Mouse (Mus musculus) left cerebral cortex, postnatal 4 days (tissue): ENCODE results near the gene Dnaja3. TPM values are rescaled to one million over a fixed set of nuclear protein-coding genes. Genes with fewer than 3 reads are reported as not detected.
A peak's percentile ranks its signal among the peaks of the same experiment; 100 is the strongest.
"Not testable (repeated sequence)": the region's sequence is repeated elsewhere in the genome, so short reads cannot be mapped to it uniquely, and the experiment has no call there.

Source experiments
- DNase-seq: peaks from one replicate; pipeline ENCODE4 v3.0.0-alpha.2; 2022
- intact Hi-C: fragments of 180-260 bp; cut with DNase I; formaldehyde crosslinking; loops from one replicate; pipeline ENCODE4 v1.15.1; 2025
- total RNA-seq, 2 experiments: library from RNA; stranded (reverse); gene quantifications; 2 replicates each; pipeline ENCODE4 v1.2.3; 2021

Gene Dnaja3
- total RNA-seq, 2 experiments from 2014 or later = 40.0 to 40.2 TPM

- no peak for DNase-seq
- intact Hi-C loops = no loop called here
Measured at GRCm38 (mm10) chr16:4711173-4711572, 71.4 kb downstream of the Dnaja3 start.

GRCm38 (mm10) chr16:4713861-4714710 is 74.3 kb downstream of the Dnaja3 start:
- intact Hi-C loops = no loop called here
- DNase-seq = no peak

- no peak for DNase-seq
- intact Hi-C loops = no loop called here
Measured at GRCm38 (mm10) chr16:4717866-4718265, 78.1 kb downstream of the Dnaja3 start.

GRCm38 (mm10) chr16:4718753-4719518 is 79.1 kb downstream of the Dnaja3 start, which contains the start of gene Nmral1:
Gene Nmral1 (minus strand): TSS chr16:4719356.
- DNase-seq = peak; percentile 81
- intact Hi-C loops = no loop called here

GRCm38 (mm10) chr16:4722128-4722914 is 82.5 kb downstream of the Dnaja3 start:
- no peak for DNase-seq
- intact Hi-C loops = no loop called here

- intact Hi-C loops = no loop called here
- DNase-seq = no peak
Measured at GRCm38 (mm10) chr16:4722915-4723209, 83.1 kb downstream of the Dnaja3 start.

- no peak for DNase-seq
- intact Hi-C loops = no loop called here
Measured at GRCm38 (mm10) chr16:4725266-4725665, 85.5 kb downstream of the Dnaja3 start.

GRCm38 (mm10) chr16:4725780-4726527 is 86.2 kb downstream of the Dnaja3 start, which contains the start of gene Hmox2:
Gene Hmox2 (plus strand): TSS chr16:4726361.
- peak; percentile 91 for DNase-seq
- intact Hi-C loops = no loop called here

- intact Hi-C loops = no loop called here
- no peak for DNase-seq
Measured at GRCm38 (mm10) chr16:4726528-4727128, 86.8 kb downstream of the Dnaja3 start.

- DNase-seq = no peak
- intact Hi-C loops = no loop called here
Measured at GRCm38 (mm10) chr16:4727526-4727925, 87.7 kb downstream of the Dnaja3 start.

GRCm38 (mm10) chr16:4727963-4728362 is 88.2 kb downstream of the Dnaja3 start:
- no peak for DNase-seq
- intact Hi-C loops = no loop called here

GRCm38 (mm10) chr16:4730776-4731358 is 91.1 kb downstream of the Dnaja3 start:
- no peak for DNase-seq
- intact Hi-C loops = no loop called here

- intact Hi-C loops = no loop called here
- no peak for DNase-seq
Measured at GRCm38 (mm10) chr16:4736262-4736661, 96.5 kb downstream of the Dnaja3 start.

GRCm38 (mm10) chr16:4739994-4740393 is 100.2 kb downstream of the Dnaja3 start:
- intact Hi-C loops = no loop called here
- no peak for DNase-seq

- intact Hi-C loops = no loop called here
- DNase-seq = no peak
Measured at GRCm38 (mm10) chr16:4742186-4742585, 102.4 kb downstream of the Dnaja3 start.

GRCm38 (mm10) chr16:4752155-4752554 is 112.4 kb downstream of the Dnaja3 start:
- no peak for DNase-seq
- intact Hi-C loops = no loop called here

GRCm38 (mm10) chr16:4754045-4754444 is 114.3 kb downstream of the Dnaja3 start:
- intact Hi-C loops = no loop called here
- no peak for DNase-seq

- DNase-seq, intact Hi-C loops: not testable (repeated sequence)
Measured at GRCm38 (mm10) chr16:4756660-4757335, 117.0 kb downstream of the Dnaja3 start.
